Mouse (Mus musculus) cerebellum, postnatal 4 days (tissue): ENCODE data around the gene Cpeb1.

Experiments used
- DNase-seq, 2 experiments: peaks; one replicate each; pipeline ENCODE4 v3.0.0; 2022; ENCODE audit warnings: low spot score in 2 of 2, mixed read lengths in 1 of 2

The Cpeb1 gene

GRCm38 (mm10) chr7:81327661-81328060 is 127.6 kb downstream of the Cpeb1 start:
- DNase-seq = no peak

- no peak for DNase-seq
Observed at GRCm38 (mm10) chr7:81326859-81327258, 128.4 kb downstream of the Cpeb1 start.

- DNase-seq = no peak
Observed at GRCm38 (mm10) chr7:81326043-81326442, 129.2 kb downstream of the Cpeb1 start.

GRCm38 (mm10) chr7:81321776-81322175 is 133.5 kb downstream of the Cpeb1 start:
- no peak for DNase-seq

- no peak for DNase-seq
Observed at GRCm38 (mm10) chr7:81319749-81320148, 135.5 kb downstream of the Cpeb1 start.

GRCm38 (mm10) chr7:81315583-81315982 is 139.7 kb downstream of the Cpeb1 start:
- no peak for DNase-seq

GRCm38 (mm10) chr7:81311581-81311980 is 143.7 kb downstream of the Cpeb1 start:
- DNase-seq = no peak

GRCm38 (mm10) chr7:81311130-81311529 is 144.1 kb downstream of the Cpeb1 start:
- DNase-seq = no peak

- no peak for DNase-seq
Observed at GRCm38 (mm10) chr7:81309247-81309646, 146.0 kb downstream of the Cpeb1 start.

GRCm38 (mm10) chr7:81307735-81308134 is 147.5 kb downstream of the Cpeb1 start:
- no peak for DNase-seq

GRCm38 (mm10) chr7:81304675-81305074 is 150.6 kb downstream of the Cpeb1 start:
- DNase-seq = no peak

- no peak for DNase-seq
Observed at GRCm38 (mm10) chr7:81304100-81304499, 151.2 kb downstream of the Cpeb1 start.

- DNase-seq = no peak
Observed at GRCm38 (mm10) chr7:81303682-81304081, 151.6 kb downstream of the Cpeb1 start.

GRCm38 (mm10) chr7:81301323-81301722 is 153.9 kb downstream of the Cpeb1 start:
- DNase-seq = no peak

GRCm38 (mm10) chr7:81298206-81298605 is 157.1 kb downstream of the Cpeb1 start:
- no peak for DNase-seq
